Mouse (Mus musculus) midbrain, embryonic 10.5 days (tissue): ENCODE data around the gene Scgb2b15. TPM values are rescaled to one million over a fixed set of nuclear protein-coding genes. Genes with fewer than 3 reads are reported as not detected.
"Not testable (repeated sequence)": the region's sequence is repeated elsewhere in the genome, so short reads cannot be mapped to it uniquely, and the experiment has no call there.

Experiments used
- DNase-seq: peaks from one replicate; pipeline ENCODE4 v3.0.0-alpha.2; 2017; ENCODE audit warnings: low spot score
- H3K27ac ChIP-seq: fragments of 300-500 bp; sonication (generic); replicated peaks from 2 replicates; pipeline ENCODE4 v1.5.1; 2016; ENCODE audit warnings: mild to moderate bottlenecking
- H3K27me3 ChIP-seq: fragments of 300-500 bp; sonication (generic); 2 replicates; pipeline ENCODE4 v1.6.1; 2016; ENCODE audit warnings: low read depth, mild to moderate bottlenecking; ENCODE audit not compliant: poor library complexity, severe bottlenecking
- H3K36me3 ChIP-seq: fragments of 300-500 bp; sonication (generic); 2 replicates; pipeline ENCODE4 v1.6.1; 2016; ENCODE audit warnings: mild to moderate bottlenecking, moderate library complexity
- H3K4me1 ChIP-seq: fragments of 300-500 bp; sonication (generic); 2 replicates; pipeline ENCODE4 v1.6.1; 2016
- H3K4me3 ChIP-seq: fragments of 300-500 bp; sonication (generic); 2 replicates; pipeline ENCODE4 v1.5.1; 2016; ENCODE audit warnings: mild to moderate bottlenecking, moderate library complexity
- H3K9me3 ChIP-seq: fragments of 300-500 bp; sonication (generic); replicated peaks from 2 replicates; pipeline ENCODE4 v1.6.1; 2016; ENCODE audit warnings: mild to moderate bottlenecking
- polyA plus RNA-seq: library from polyadenylated mRNA; unstranded; fragments of >200 nt; fragmentation: Nextera tagmentation; extraction: Ambion mirVana; gene quantifications from 2 replicates; pipeline ENCODE4 v1.2.1, GENCODE M21; 2016

Scgb2b15 gene
- not detected in 2 replicates for polyA plus RNA-seq

DNA sequence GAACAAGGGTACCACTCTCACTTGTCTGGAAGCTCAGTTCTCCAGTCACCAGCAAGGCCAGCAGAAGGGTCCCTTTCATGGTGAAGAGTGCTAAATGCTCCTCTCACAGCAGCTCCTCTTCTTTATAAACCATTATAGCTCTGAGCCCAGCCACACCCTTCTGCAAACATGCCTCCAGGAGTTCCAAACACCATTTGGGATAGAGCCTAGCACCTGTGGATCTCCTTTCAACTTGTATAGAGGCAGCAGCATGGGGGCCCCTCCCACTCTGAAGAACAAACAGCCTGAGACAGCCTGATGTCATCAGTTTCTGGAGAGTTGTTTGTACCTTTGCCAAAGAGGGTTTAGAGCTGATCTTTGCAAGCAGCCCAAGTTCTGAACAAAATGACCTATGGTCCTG lies at the start of gene Scgb2b15:
Gene Scgb2b15 (minus strand): TSS at position 101 of the 400 bp plus-strand sequence.
- not testable (repeated sequence) for H3K4me3 ChIP-seq, H3K4me1 ChIP-seq, DNase-seq

DNA sequence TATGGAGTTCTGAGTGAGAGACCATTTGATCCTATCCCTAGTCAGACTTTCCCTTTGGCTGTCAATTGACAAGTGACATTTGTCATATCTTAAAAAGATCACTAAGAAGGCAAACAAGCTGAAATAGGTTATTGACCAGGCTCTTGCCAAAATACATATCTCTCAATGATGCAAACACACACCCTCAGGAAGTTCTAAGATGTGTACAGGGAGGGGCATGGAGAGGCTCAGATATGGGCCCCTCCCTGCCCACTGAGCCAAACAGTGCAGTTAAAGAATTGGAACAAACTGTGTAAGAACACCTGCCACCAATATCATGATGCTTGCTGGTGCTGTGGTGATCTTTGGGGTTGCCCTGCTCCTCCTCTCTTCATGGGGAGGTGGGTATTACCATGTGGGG lies 6.8 kb upstream of the Scgb2b15 start, which contains the start of gene Scgb1b15:
Gene Scgb1b15 (plus strand): TSS at position 301 of the 400 bp plus-strand sequence.
- not testable (repeated sequence) for H3K36me3 ChIP-seq, H3K27me3 ChIP-seq, H3K4me1 ChIP-seq, H3K4me3 ChIP-seq, DNase-seq, H3K9me3 ChIP-seq, H3K27ac ChIP-seq

More for the DNA sequence above, at the start of gene Scgb2b15:
- H3K9me3 ChIP-seq, H3K36me3 ChIP-seq, H3K27ac ChIP-seq, H3K27me3 ChIP-seq: not testable (repeated sequence)

Other genes with a start within 250 kb of the Scgb2b15 start
- not detected in 2 replicates for gene Scgb1b15, start 6.9 kb upstream of the Scgb2b15 start, polyA plus RNA-seq
- not detected in 2 replicates for gene Scgb2b17, start 226.9 kb upstream of the Scgb2b15 start, polyA plus RNA-seq
- gene Scgb1b17, start 233.8 kb upstream of the Scgb2b15 start, polyA plus RNA-seq: not detected in 2 replicates